Mouse (Mus musculus) heart, embryonic 11.5 days (tissue): ENCODE measurements at regions not wholly inside any gene's neighbourhood (a gene's known extent, or its start where the extent isn't known, plus 50 kb on each side); places are given as distances from the start of the nearest gene placed in this dataset.
A peak's percentile ranks its signal among the peaks of the same experiment; 100 is the strongest.

Source experiments
- ATAC-seq: fragments of 200-750 bp; cut with Nextera tagmentation; replicated peaks from 2 replicates; pipeline ENCODE4 v1.8.0; 2017; ENCODE audit warnings: moderate library complexity; ENCODE audit not compliant: insufficient number of reproducible peaks, low FRiP score, low TSS enrichment
- H3K27ac ChIP-seq: fragments of 300-500 bp; sonication (generic); 2 replicates; pipeline ENCODE4 v1.5.1; 2014; ENCODE audit warnings: mild to moderate bottlenecking, low read depth, low read length
- H3K27me3 ChIP-seq: fragments of 300-500 bp; sonication (generic); 2 replicates; pipeline ENCODE4 v1.6.1; 2014; ENCODE audit warnings: mild to moderate bottlenecking, low read length, mixed read lengths; ENCODE audit not compliant: control insufficient read depth, insufficient read depth
- H3K36me3 ChIP-seq: fragments of 300-500 bp; sonication (generic); 2 replicates; pipeline ENCODE4 v1.6.1; 2014; ENCODE audit warnings: mild to moderate bottlenecking, low read length, moderate library complexity, mixed read lengths; ENCODE audit not compliant: control insufficient read depth, insufficient read depth
- H3K4me1 ChIP-seq: fragments of 300-500 bp; sonication (generic); 2 replicates; pipeline ENCODE4 v1.6.1; 2014; ENCODE audit warnings: low read length; ENCODE audit not compliant: control insufficient read depth, insufficient read depth
- H3K4me2 ChIP-seq: fragments of 300-500 bp; sonication (generic); 2 replicates; pipeline ENCODE4 v1.6.1; 2014; ENCODE audit warnings: mild to moderate bottlenecking, moderate library complexity
- H3K4me3 ChIP-seq: fragments of 300-500 bp; sonication (generic); 2 replicates; pipeline ENCODE4 v1.5.1; 2014; ENCODE audit warnings: low read depth, low read length
- H3K9ac ChIP-seq: fragments of 300-500 bp; sonication (generic); 2 replicates; pipeline ENCODE4 v1.6.1; 2014; ENCODE audit warnings: mild to moderate bottlenecking, low read depth, low read length, moderate library complexity
- H3K9me3 ChIP-seq: fragments of 300-500 bp; sonication (generic); replicated peaks from 2 replicates; pipeline ENCODE4 v1.6.1; 2016; ENCODE audit warnings: low read length; ENCODE audit not compliant: control insufficient read depth
- WGBS: fragments of 180-500 bp; shearing (Covaris S2); extraction: QIAGEN DNeasy Blood & Tissue Kit; methylation state at CpG from one replicate; pipeline ENCODE4 v1.1.7; 2014; ENCODE audit not compliant: insufficient replicate concordance; 5-methylcytosine and 5-hydroxymethylcytosine counted together

GRCm38 (mm10) chr14:101382838-101383237, 182.7 kb upstream of the Prr30 start:
- no peak for ATAC-seq
- no peaks in the 10 kb centered on the region for H3K36me3 ChIP-seq
- no peaks in the 10 kb centered on the region for H3K27me3 ChIP-seq
- no peaks in the 10 kb centered on the region for H3K9me3 ChIP-seq
- no peak overlapping the region for H3K4me2 ChIP-seq
- 73% methylated on average over 6 of the region's 6 CpGs for WGBS
- H3K4me3 ChIP-seq = no peak overlapping the region
- no peaks in the 10 kb centered on the region for H3K4me1 ChIP-seq
- H3K27ac ChIP-seq = no peak overlapping the region
- H3K9ac ChIP-seq = no peak overlapping the region

- no peak overlapping the region for H3K4me3 ChIP-seq
- no peaks in the 10 kb centered on the region for H3K36me3 ChIP-seq
- H3K27ac ChIP-seq = no peak overlapping the region
- H3K9me3 ChIP-seq = no peaks in the 10 kb centered on the region
- H3K4me2 ChIP-seq = no peak overlapping the region
- H3K27me3 ChIP-seq = no peaks in the 10 kb centered on the region
- H3K4me1 ChIP-seq = no peaks in the 10 kb centered on the region
- ATAC-seq = no peak
- WGBS = 74% methylated on average over 2 of the region's 2 CpGs
- H3K9ac ChIP-seq = no peak overlapping the region
These were observed 181.8 kb upstream of the Prr30 start for GRCm38 (mm10) chr14:101381943-101382342.

DNA sequence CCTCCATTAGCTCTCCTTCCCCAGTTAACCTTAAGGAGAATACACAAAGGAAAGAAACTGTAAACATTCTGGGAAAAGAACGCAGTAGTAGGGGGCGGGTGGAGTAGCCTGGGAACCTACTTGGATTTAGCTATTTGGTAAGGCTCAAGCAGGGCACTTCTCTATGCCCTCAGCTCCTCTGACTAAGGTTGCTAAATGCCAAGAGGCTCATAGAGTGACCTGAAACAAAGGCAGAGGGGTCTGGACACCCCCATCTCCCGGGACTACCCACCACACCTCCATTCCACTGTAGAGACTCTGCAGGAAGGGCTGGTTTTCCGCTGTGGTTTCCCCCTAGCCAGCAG, 179.5 kb upstream of the Prr30 start:
- no peaks in the 10 kb centered on the region for H3K27me3 ChIP-seq
- H3K4me3 ChIP-seq = no peak overlapping the region
- no peaks in the 10 kb centered on the region for H3K36me3 ChIP-seq
- no peak overlapping the region for H3K9ac ChIP-seq
- peaks cover 8% of the 10 kb centered on the region; the same call in 1 of the 2 replicates for H3K4me1 ChIP-seq
- peak overlapping the region; percentile 56 for H3K4me2 ChIP-seq
- no peak for ATAC-seq
- 50% methylated on average over 4 of the region's 4 CpGs for WGBS
- no peaks in the 10 kb centered on the region for H3K9me3 ChIP-seq
- H3K27ac ChIP-seq = no peak overlapping the region

- 0 out of 2 replicates have a peak, but pooled peaks have one; percentile 52 for ATAC-seq
- peaks cover 8% of the 10 kb centered on the region; the same call in 1 of the 2 replicates for H3K4me1 ChIP-seq
- peak overlapping the region; percentile 56 for H3K4me2 ChIP-seq
- no peaks in the 10 kb centered on the region for H3K27me3 ChIP-seq
- H3K9me3 ChIP-seq = no peaks in the 10 kb centered on the region
- no peaks in the 10 kb centered on the region for H3K36me3 ChIP-seq
- no peak overlapping the region for H3K4me3 ChIP-seq
- 31% methylated on average over 21 of the region's 21 CpGs for WGBS
- H3K9ac ChIP-seq = no peak overlapping the region
- no peak overlapping the region for H3K27ac ChIP-seq
These were observed 179.0 kb upstream of the Prr30 start for GRCm38 (mm10) chr14:101378965-101379662.

DNA sequence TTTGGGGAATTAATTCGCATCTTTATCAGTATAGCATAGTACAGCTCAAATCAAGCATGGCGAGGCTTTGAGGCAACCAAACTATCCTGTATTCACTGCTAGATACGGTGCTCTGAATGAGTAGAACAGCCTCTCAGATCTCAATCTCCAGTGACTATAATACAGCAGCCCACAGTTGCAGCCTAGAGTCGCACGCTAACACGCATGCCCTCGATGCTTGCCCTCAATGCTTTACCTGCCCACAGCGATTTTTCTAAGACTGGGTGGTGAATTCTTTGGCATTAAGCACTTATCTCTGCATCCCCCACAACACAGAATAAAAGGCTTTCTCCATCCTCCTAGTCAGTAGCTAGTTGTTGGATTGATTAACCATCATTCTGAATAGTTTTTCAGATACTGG, 178.4 kb upstream of the Prr30 start:
- no peak overlapping the region for H3K4me2 ChIP-seq
- H3K9me3 ChIP-seq = no peaks in the 10 kb centered on the region
- peaks cover 8% of the 10 kb centered on the region; the same call in 1 of the 2 replicates for H3K4me1 ChIP-seq
- no peaks in the 10 kb centered on the region for H3K27me3 ChIP-seq
- H3K27ac ChIP-seq = no peak overlapping the region
- no peak overlapping the region for H3K9ac ChIP-seq
- no peaks in the 10 kb centered on the region for H3K36me3 ChIP-seq
- no peak overlapping the region for H3K4me3 ChIP-seq
- ATAC-seq = no peak
- 84% methylated on average over 8 of the region's 8 CpGs for WGBS

GRCm38 (mm10) chr14:101376690-101377089, 176.6 kb upstream of the Prr30 start:
- no peak for ATAC-seq
- H3K9ac ChIP-seq = no peak overlapping the region
- peaks cover 8% of the 10 kb centered on the region; the same call in 1 of the 2 replicates for H3K4me1 ChIP-seq
- no peak overlapping the region for H3K4me2 ChIP-seq
- H3K9me3 ChIP-seq = no peaks in the 10 kb centered on the region
- H3K36me3 ChIP-seq = no peaks in the 10 kb centered on the region
- H3K27me3 ChIP-seq = no peaks in the 10 kb centered on the region
- no peak overlapping the region for H3K27ac ChIP-seq
- WGBS = 74% methylated on average over 1 of the region's 1 CpGs
- H3K4me3 ChIP-seq = no peak overlapping the region

DNA sequence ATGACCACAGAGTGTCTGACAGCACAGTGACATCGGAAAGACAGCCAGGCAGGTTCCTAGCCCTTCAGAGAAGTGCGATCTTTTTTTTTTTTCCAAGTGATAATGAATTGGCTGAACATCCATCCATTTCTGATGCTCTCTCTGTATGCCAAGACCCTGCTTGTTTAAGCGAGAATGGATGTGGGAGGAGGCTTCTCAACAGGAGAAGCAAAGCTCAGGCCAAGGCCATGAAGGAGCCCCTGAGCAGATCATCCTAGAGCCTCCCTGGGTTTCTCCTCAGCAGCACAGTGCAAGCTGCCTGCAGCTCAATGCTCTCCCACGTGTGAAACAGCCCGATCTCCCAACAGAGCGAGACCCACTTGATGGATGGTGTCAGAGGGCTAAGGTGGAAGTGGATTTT, 175.7 kb upstream of the Prr30 start:
- no peaks in the 10 kb centered on the region for H3K9me3 ChIP-seq
- no peak overlapping the region for H3K27ac ChIP-seq
- no peak overlapping the region for H3K9ac ChIP-seq
- ATAC-seq = no peak
- no peaks in the 10 kb centered on the region for H3K27me3 ChIP-seq
- H3K4me1 ChIP-seq = peaks cover 8% of the 10 kb centered on the region; the same call in 1 of the 2 replicates
- WGBS = 44% methylated on average over 6 of the region's 6 CpGs
- H3K4me3 ChIP-seq = no peak overlapping the region
- H3K36me3 ChIP-seq = no peaks in the 10 kb centered on the region
- H3K4me2 ChIP-seq = no peak overlapping the region

GRCm38 (mm10) chr14:101373864-101374263, 173.7 kb upstream of the Prr30 start:
- Histone ChIP-seq H3K9ac (no peak overlapping the region), H3K27me3 (no peaks in the 10 kb centered on the region), H3K4me2 (no peak overlapping the region), H3K27ac (no peak overlapping the region), H3K4me3 (no peak overlapping the region), H3K36me3 (no peaks in the 10 kb centered on the region), H3K4me1 (peaks cover 8% of the 10 kb centered on the region; the same call in 1 of the 2 replicates), H3K9me3 (no peaks in the 10 kb centered on the region)
- no peak for ATAC-seq
- 35% methylated on average over 4 of the region's 4 CpGs for WGBS

GRCm38 (mm10) chr14:101359860-101360259, 159.7 kb upstream of the Prr30 start:
- no peaks in the 10 kb centered on the region for H3K27me3 ChIP-seq
- 70% methylated on average over 2 of the region's 2 CpGs for WGBS
- no peak for ATAC-seq
- H3K4me3 ChIP-seq = no peak overlapping the region
- no peaks in the 10 kb centered on the region for H3K36me3 ChIP-seq
- H3K9me3 ChIP-seq = no peaks in the 10 kb centered on the region
- H3K9ac ChIP-seq = no peak overlapping the region
- H3K4me2 ChIP-seq = no peak overlapping the region
- no peak overlapping the region for H3K27ac ChIP-seq
- H3K4me1 ChIP-seq = no peaks in the 10 kb centered on the region
